Mouse (Mus musculus) midbrain, embryonic 15.5 days (tissue): ENCODE measurements around the gene Exoc4. TPM values are rescaled to one million over a fixed set of nuclear protein-coding genes. Genes with fewer than 3 reads are reported as not detected.

ENCODE experiments used
- ATAC-seq: fragments of 200-750 bp; cut with Nextera tagmentation; replicated peaks from 2 replicates; pipeline ENCODE4 v1.8.0; 2017; ENCODE audit warnings: moderate TSS enrichment
- H3K27ac ChIP-seq: fragments of 300-500 bp; sonication (generic); 2 replicates; pipeline ENCODE4 v1.5.1; 2015; ENCODE audit warnings: mild to moderate bottlenecking, inconsistent platforms
- H3K27me3 ChIP-seq: fragments of 300-500 bp; sonication (generic); replicated peaks from 2 replicates; pipeline ENCODE4 v1.6.1; 2015; ENCODE audit warnings: inconsistent platforms
- H3K36me3 ChIP-seq: fragments of 300-500 bp; sonication (generic); replicated peaks from 2 replicates; pipeline ENCODE4 v1.6.1; 2015; ENCODE audit warnings: inconsistent platforms
- H3K4me1 ChIP-seq: fragments of 300-500 bp; sonication (generic); 2 replicates; pipeline ENCODE4 v1.6.1; 2015; ENCODE audit warnings: inconsistent platforms
- H3K4me2 ChIP-seq: fragments of 300-500 bp; sonication (generic); 2 replicates; pipeline ENCODE4 v1.6.1; 2015; ENCODE audit warnings: inconsistent platforms, mild to moderate bottlenecking, moderate library complexity
- H3K4me3 ChIP-seq: fragments of 300-500 bp; sonication (generic); 2 replicates; pipeline ENCODE4 v1.5.1; 2015; ENCODE audit warnings: mild to moderate bottlenecking, inconsistent platforms
- H3K9ac ChIP-seq: fragments of 300-500 bp; sonication (generic); 2 replicates; pipeline ENCODE4 v1.6.1; 2015; ENCODE audit warnings: mild to moderate bottlenecking, inconsistent platforms
- H3K9me3 ChIP-seq: fragments of 300-500 bp; sonication (generic); 2 replicates; pipeline ENCODE4 v1.6.1; 2016; ENCODE audit warnings: inconsistent platforms
- WGBS: fragments of 180-500 bp; shearing (Covaris S2); methylation state at CpG from one replicate; pipeline ENCODE4 v1.1.7; 2015; ENCODE audit warnings: mixed read lengths; 5-methylcytosine and 5-hydroxymethylcytosine counted together
- polyA plus RNA-seq: library from polyadenylated mRNA; unstranded; fragments of >200 nt; fragmentation: Nextera tagmentation; extraction: Ambion mirVana; gene quantifications from 2 replicates; pipeline ENCODE4 v1.2.1, GENCODE M21; 2015

Gene Exoc4
- polyA plus RNA-seq, 1 experiment from 2014 or later, result 57.8 TPM

- H3K27me3 ChIP-seq, result no peaks in the 10 kb centered on the region
- no peak overlapping the region for H3K4me3 ChIP-seq
- no peak overlapping the region for H3K4me2 ChIP-seq
- WGBS, result 76% methylated on average over 2 of the region's 2 CpGs
- H3K9ac ChIP-seq, result no peak overlapping the region
- H3K4me1 ChIP-seq, result no peaks in the 10 kb centered on the region
- no peaks in the 10 kb centered on the region for H3K9me3 ChIP-seq
- no peak overlapping the region for H3K27ac ChIP-seq
- no peak for ATAC-seq
- no peaks in the 10 kb centered on the region for H3K36me3 ChIP-seq
Measured at GRCm38 (mm10) chr6:33946911-33947489, 698.1 kb downstream of the Exoc4 start.

GRCm38 (mm10) chr6:33950113-33950512 lies 701.2 kb downstream of the Exoc4 start:
- no peak for ATAC-seq

GRCm38 (mm10) chr6:33955469-33955868 lies 706.6 kb downstream of the Exoc4 start:
- no peak overlapping the region for H3K4me3 ChIP-seq
- WGBS, result 60% methylated on average over 7 of the region's 7 CpGs
- 0 out of 2 replicates have a peak, but pooled peaks have one; percentile 39 for ATAC-seq
- H3K36me3 ChIP-seq, result no peaks in the 10 kb centered on the region
- H3K4me2 ChIP-seq, result no peak overlapping the region
- H3K27ac ChIP-seq, result peak overlapping the region; percentile 39; the same call in 1 of the 2 replicates
- peaks cover 11% of the 10 kb centered on the region; the same call in 1 of the 2 replicates for H3K4me1 ChIP-seq
- H3K27me3 ChIP-seq, result no peaks in the 10 kb centered on the region
- H3K9me3 ChIP-seq, result no peaks in the 10 kb centered on the region
- H3K9ac ChIP-seq, result no peak overlapping the region

More at GRCm38 (mm10) chr6:33950113-33950512, 701.2 kb downstream of the Exoc4 start:
- peaks cover 2% of the 10 kb centered on the region; the same call in 1 of the 2 replicates for H3K4me1 ChIP-seq
- WGBS, result 94% methylated on average over 2 of the region's 2 CpGs
- H3K27ac ChIP-seq, result no peak overlapping the region
- no peak overlapping the region for H3K9ac ChIP-seq
- H3K9me3 ChIP-seq, result no peaks in the 10 kb centered on the region
- H3K4me2 ChIP-seq, result no peak overlapping the region
- no peak overlapping the region for H3K4me3 ChIP-seq
- no peaks in the 10 kb centered on the region for H3K27me3 ChIP-seq
- H3K36me3 ChIP-seq, result no peaks in the 10 kb centered on the region

GRCm38 (mm10) chr6:33958281-33958680 lies 709.4 kb downstream of the Exoc4 start:
- H3K27me3 ChIP-seq, result no peaks in the 10 kb centered on the region
- H3K4me1 ChIP-seq, result peaks cover 15% of the 10 kb centered on the region
- H3K4me2 ChIP-seq, result no peak overlapping the region
- no peak overlapping the region for H3K27ac ChIP-seq
- H3K9ac ChIP-seq, result no peak overlapping the region
- H3K36me3 ChIP-seq, result no peaks in the 10 kb centered on the region
- WGBS, result 72% methylated on average over 3 of the region's 3 CpGs
- H3K9me3 ChIP-seq, result no peaks in the 10 kb centered on the region
- ATAC-seq, result no peak
- H3K4me3 ChIP-seq, result no peak overlapping the region

GRCm38 (mm10) chr6:33960766-33961165 lies 711.9 kb downstream of the Exoc4 start:
- Histone ChIP-seq H3K4me2 (no peak overlapping the region), H3K9me3 (no peaks in the 10 kb centered on the region), H3K27ac (no peak overlapping the region), H3K27me3 (no peaks in the 10 kb centered on the region), H3K4me1 (peaks cover 9% of the 10 kb centered on the region), H3K36me3 (no peaks in the 10 kb centered on the region), H3K4me3 (no peak overlapping the region), H3K9ac (no peak overlapping the region)
- ATAC-seq, result no peak
- 87% methylated on average over 2 of the region's 2 CpGs for WGBS

GRCm38 (mm10) chr6:33963092-33963491 lies 714.2 kb downstream of the Exoc4 start:
- H3K27me3 ChIP-seq, result no peaks in the 10 kb centered on the region
- H3K4me2 ChIP-seq, result no peak overlapping the region
- H3K27ac ChIP-seq, result no peak overlapping the region
- H3K4me1 ChIP-seq, result peaks cover 6% of the 10 kb centered on the region
- no peak overlapping the region for H3K4me3 ChIP-seq
- H3K9ac ChIP-seq, result no peak overlapping the region
- no peak for ATAC-seq
- no peaks in the 10 kb centered on the region for H3K9me3 ChIP-seq
- H3K36me3 ChIP-seq, result no peaks in the 10 kb centered on the region
- WGBS, result 52% methylated on average over 2 of the region's 2 CpGs

GRCm38 (mm10) chr6:33965571-33965970 lies 716.7 kb downstream of the Exoc4 start:
- no peak overlapping the region for H3K9ac ChIP-seq
- peaks cover 4% of the 10 kb centered on the region; the same call in 1 of the 2 replicates for H3K4me1 ChIP-seq
- no peak for ATAC-seq
- no peaks in the 10 kb centered on the region for H3K9me3 ChIP-seq
- no peak overlapping the region for H3K27ac ChIP-seq
- H3K4me3 ChIP-seq, result no peak overlapping the region
- 55% methylated on average over 2 of the region's 2 CpGs for WGBS
- H3K27me3 ChIP-seq, result no peaks in the 10 kb centered on the region
- H3K4me2 ChIP-seq, result no peak overlapping the region
- no peaks in the 10 kb centered on the region for H3K36me3 ChIP-seq

- no peak for ATAC-seq
- 89% methylated on average over 2 of the region's 2 CpGs for WGBS
Measured at GRCm38 (mm10) chr6:33968746-33969145, 719.9 kb downstream of the Exoc4 start.

GRCm38 (mm10) chr6:33972801-33973200 lies 723.9 kb downstream of the Exoc4 start:
- 91% methylated on average over 5 of the region's 5 CpGs for WGBS
- no peak for ATAC-seq

More at GRCm38 (mm10) chr6:33968746-33969145, 719.9 kb downstream of the Exoc4 start:
- no peak overlapping the region for H3K9ac ChIP-seq
- H3K9me3 ChIP-seq, result no peaks in the 10 kb centered on the region
- H3K4me3 ChIP-seq, result no peak overlapping the region
- H3K4me2 ChIP-seq, result no peak overlapping the region
- no peaks in the 10 kb centered on the region for H3K36me3 ChIP-seq
- H3K27ac ChIP-seq, result no peak overlapping the region
- H3K4me1 ChIP-seq, result no peaks in the 10 kb centered on the region
- no peaks in the 10 kb centered on the region for H3K27me3 ChIP-seq

GRCm38 (mm10) chr6:33976576-33976975 lies 727.7 kb downstream of the Exoc4 start:
- Histone ChIP-seq H3K9ac (no peak overlapping the region), H3K4me3 (no peak overlapping the region), H3K36me3 (no peaks in the 10 kb centered on the region), H3K9me3 (no peaks in the 10 kb centered on the region), H3K27ac (no peak overlapping the region), H3K27me3 (no peaks in the 10 kb centered on the region), H3K4me1 (peaks cover 6% of the 10 kb centered on the region; the same call in 1 of the 2 replicates), H3K4me2 (no peak overlapping the region)
- ATAC-seq, result no peak
- 59% methylated on average over 10 of the region's 10 CpGs for WGBS

More at GRCm38 (mm10) chr6:33972801-33973200, 723.9 kb downstream of the Exoc4 start:
- Histone ChIP-seq H3K4me1 (peaks cover 6% of the 10 kb centered on the region; the same call in 1 of the 2 replicates), H3K27ac (no peak overlapping the region), H3K4me2 (no peak overlapping the region), H3K36me3 (no peaks in the 10 kb centered on the region), H3K27me3 (no peaks in the 10 kb centered on the region), H3K9me3 (no peaks in the 10 kb centered on the region), H3K4me3 (no peak overlapping the region), H3K9ac (no peak overlapping the region)

GRCm38 (mm10) chr6:33977448-33977847 lies 728.6 kb downstream of the Exoc4 start:
- Histone ChIP-seq H3K4me2 (no peak overlapping the region), H3K27ac (no peak overlapping the region), H3K36me3 (no peaks in the 10 kb centered on the region), H3K9ac (no peak overlapping the region), H3K4me3 (no peak overlapping the region), H3K4me1 (peaks cover 6% of the 10 kb centered on the region; the same call in 1 of the 2 replicates), H3K27me3 (no peaks in the 10 kb centered on the region), H3K9me3 (no peaks in the 10 kb centered on the region)
- WGBS, result 24% methylated on average over 4 of the region's 4 CpGs
- peak; percentile 60; the same call in 1 of the 2 replicates for ATAC-seq

GRCm38 (mm10) chr6:33977880-33978279 lies 729.0 kb downstream of the Exoc4 start:
- H3K4me3 ChIP-seq, result no peak overlapping the region
- no peaks in the 10 kb centered on the region for H3K9me3 ChIP-seq
- H3K4me2 ChIP-seq, result no peak overlapping the region
- no peak overlapping the region for H3K9ac ChIP-seq
- no peaks in the 10 kb centered on the region for H3K36me3 ChIP-seq
- H3K27me3 ChIP-seq, result no peaks in the 10 kb centered on the region
- peak; percentile 53 for ATAC-seq
- H3K4me1 ChIP-seq, result peaks cover 6% of the 10 kb centered on the region; the same call in 1 of the 2 replicates
- WGBS, result 53% methylated on average over 9 of the region's 9 CpGs
- H3K27ac ChIP-seq, result no peak overlapping the region

GRCm38 (mm10) chr6:33982709-33983108 lies 733.8 kb downstream of the Exoc4 start:
- ATAC-seq, result no peak
- Histone ChIP-seq H3K36me3 (no peaks in the 10 kb centered on the region), H3K4me3 (no peak overlapping the region), H3K27ac (no peak overlapping the region), H3K9ac (no peak overlapping the region), H3K9me3 (no peaks in the 10 kb centered on the region), H3K4me1 (no peaks in the 10 kb centered on the region), H3K27me3 (no peaks in the 10 kb centered on the region), H3K4me2 (no peak overlapping the region)
- 79% methylated on average over 9 of the region's 9 CpGs for WGBS
